Mouse (Mus musculus) adrenal gland, postnatal 14 days (tissue): ENCODE data around the gene Zc3h12a. TPM values are rescaled to one million over a fixed set of nuclear protein-coding genes. Genes with fewer than 3 reads are reported as not detected.

Experiments
- DNase-seq: peaks from one replicate; pipeline ENCODE4 v3.0.0; 2021; ENCODE audit warnings: mixed read lengths
- total RNA-seq: library from RNA; stranded (reverse); gene quantifications from 2 replicates; pipeline ENCODE4 v1.2.3, GENCODE M21; 2021

The Zc3h12a gene
- total RNA-seq, 1 experiment from 2014 or later, result 5.4 TPM

- no peak for DNase-seq
Measured at GRCm38 (mm10) chr4:125115081-125115480, 12.6 kb downstream of the Zc3h12a start.

- DNase-seq, result peak; percentile 89
Measured at GRCm38 (mm10) chr4:125114638-125115037, 13.0 kb downstream of the Zc3h12a start.

- no peak for DNase-seq
Measured at GRCm38 (mm10) chr4:125105354-125105753, 22.3 kb downstream of the Zc3h12a start.

GRCm38 (mm10) chr4:125101334-125101733 lies 26.3 kb downstream of the Zc3h12a start:
- no peak for DNase-seq

GRCm38 (mm10) chr4:125099458-125099857 lies 28.2 kb downstream of the Zc3h12a start:
- peak; percentile 91 for DNase-seq

- DNase-seq, result no peak
Measured at GRCm38 (mm10) chr4:125097412-125097811, 30.2 kb downstream of the Zc3h12a start.

- DNase-seq, result peak; percentile 64
Measured at GRCm38 (mm10) chr4:125096066-125096465, 31.6 kb downstream of the Zc3h12a start.

- peak; percentile 51 for DNase-seq
Measured at GRCm38 (mm10) chr4:125093031-125093430, 34.6 kb downstream of the Zc3h12a start.

GRCm38 (mm10) chr4:125085346-125085841 lies 42.2 kb downstream of the Zc3h12a start:
- DNase-seq, result peak; percentile 87

GRCm38 (mm10) chr4:125084403-125085345 lies 43.0 kb downstream of the Zc3h12a start, which contains the start of gene Meaf6:
Meaf6 (plus strand) TSS chr4:125085134.
- DNase-seq, result peak; percentile 95

- DNase-seq, result no peak
Measured at GRCm38 (mm10) chr4:125078698-125079097, 48.9 kb downstream of the Zc3h12a start.

GRCm38 (mm10) chr4:125077700-125078099 lies 49.9 kb downstream of the Zc3h12a start:
- DNase-seq, result no peak

Other genes with a start within 250 kb of the Zc3h12a start
- gene Epha10, start 246.9 kb downstream of the Zc3h12a start, total RNA-seq, result 4.4 and 4.7 TPM in 2 replicates
- 12.9 and 13.4 TPM in 2 replicates for gene 9930104L06Rik, start 190.8 kb downstream of the Zc3h12a start, total RNA-seq
- gene Cdca8, start 188.5 kb downstream of the Zc3h12a start, total RNA-seq, result 14.9 and 15.3 TPM in 2 replicates
- 4.2 and 5.3 TPM in 2 replicates for gene Rspo1, start 141.4 kb downstream of the Zc3h12a start, total RNA-seq
- 53.7 and 64.9 TPM in 2 replicates for gene Gnl2, start 111.3 kb downstream of the Zc3h12a start, total RNA-seq
- gene Dnali1, start 62.1 kb downstream of the Zc3h12a start, total RNA-seq, result not detected in 2 replicates
- 17.1 and 17.8 TPM in 2 replicates for gene Snip1, start 61.2 kb downstream of the Zc3h12a start, total RNA-seq
- 28.9 and 33.0 TPM in 2 replicates for gene Meaf6, start 42.7 kb downstream of the Zc3h12a start, total RNA-seq